Mouse (Mus musculus) embryonic fibroblast, embryonic 13.5 days (primary cell): Measurements from ENCODE around the gene Copz2. TPM values are rescaled to one million over a fixed set of nuclear protein-coding genes. Genes with fewer than 3 reads are reported as not detected.
"Not testable (repeated sequence)": the region's sequence is repeated elsewhere in the genome, so short reads cannot be mapped to it uniquely, and the experiment has no call there.

Source experiments
- H3K27ac ChIP-seq: 2 replicates; pipeline ENCODE4 v1.5.1; 2012; ENCODE audit warnings: low read length, control low read depth, inconsistent platforms; ENCODE audit not compliant: insufficient read depth
- H3K4me1 ChIP-seq: 2 replicates; pipeline ENCODE4 v1.6.1; 2011; ENCODE audit warnings: low read length; ENCODE audit not compliant: control insufficient read depth, insufficient read depth
- H3K4me3 ChIP-seq: 2 replicates; pipeline ENCODE4 v1.5.1; 2011; ENCODE audit warnings: mild to moderate bottlenecking, control low read depth, low read length; ENCODE audit not compliant: insufficient read depth
- CTCF ChIP-seq: IDR thresholded peaks from 2 replicates; pipeline ENCODE4 v1.5.1; 2011; ENCODE audit warnings: mild to moderate bottlenecking, control low read depth, low read length, moderate library complexity, borderline replicate concordance; ENCODE audit not compliant: insufficient read depth
- POLR2A ChIP-seq: IDR thresholded peaks from 2 replicates; pipeline ENCODE4 v1.6.1; 2011; ENCODE audit warnings: low read depth, mild to moderate bottlenecking, control low read depth, low read length, moderate library complexity
- polyA plus RNA-seq: library from polyadenylated mRNA; stranded (reverse); fragments of >200 nt; gene quantifications from 2 replicates; pipeline ENCODE4 v1.2.4, GENCODE M21; 2011; ENCODE audit warnings: low read depth; ENCODE audit not compliant: missing spikeins, insufficient read length

Gene Copz2
- polyA plus RNA-seq, 1 experiment, result 187 TPM

DNA sequence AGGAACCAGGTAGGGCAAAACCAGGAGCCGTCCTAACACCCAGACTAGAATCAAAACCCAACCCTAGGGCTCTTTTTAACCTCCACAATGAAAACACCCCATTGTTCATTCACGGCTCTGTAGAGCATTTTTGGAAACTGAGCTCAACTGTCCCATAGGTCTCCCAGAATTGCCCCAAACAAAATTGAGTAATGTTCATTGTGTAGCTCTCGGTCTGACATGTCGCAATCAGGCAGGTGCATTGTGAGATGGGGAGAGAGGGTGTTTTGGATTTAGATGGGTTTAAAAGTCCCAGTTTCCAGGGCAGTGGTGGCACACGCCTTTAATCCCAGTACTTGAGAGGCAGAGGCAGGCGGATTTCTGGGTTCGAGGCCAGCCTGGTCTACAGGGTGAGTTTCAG, 10.2 kb upstream of the Copz2 start:
- Histone ChIP-seq H3K4me1 (no peaks in the 10 kb centered on the region), H3K27ac (no peak overlapping the region; the same call in 1 of the 2 replicates), H3K4me3 (no peak overlapping the region)
- TF ChIP-seq POLR2A (no peak), CTCF (no peak)

DNA sequence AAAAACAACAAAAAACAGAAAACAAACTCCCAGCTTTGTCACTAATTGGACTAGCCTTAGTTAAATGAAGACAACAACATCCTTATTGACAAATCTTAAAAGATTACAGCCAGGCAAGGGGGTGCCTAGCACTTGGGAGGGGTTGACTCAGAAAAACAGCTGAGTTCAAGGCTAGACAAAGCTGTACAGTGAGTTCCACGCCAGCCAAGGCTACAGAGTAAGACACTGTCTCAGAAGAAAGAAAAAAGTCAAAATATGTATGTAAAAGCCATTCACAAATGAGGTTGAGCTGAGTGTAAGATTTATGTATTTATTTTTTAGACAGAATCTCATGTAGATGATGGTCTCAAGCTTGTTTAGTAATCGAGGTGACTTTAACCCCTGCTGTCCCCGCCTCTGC, 9.8 kb upstream of the Copz2 start:
- peak overlapping the region; percentile 47 for H3K27ac ChIP-seq
- no peaks in the 10 kb centered on the region for H3K4me1 ChIP-seq
- no peak for TF ChIP-seq CTCF
- TF ChIP-seq POLR2A, result no peak
- H3K4me3 ChIP-seq, result no peak overlapping the region

DNA sequence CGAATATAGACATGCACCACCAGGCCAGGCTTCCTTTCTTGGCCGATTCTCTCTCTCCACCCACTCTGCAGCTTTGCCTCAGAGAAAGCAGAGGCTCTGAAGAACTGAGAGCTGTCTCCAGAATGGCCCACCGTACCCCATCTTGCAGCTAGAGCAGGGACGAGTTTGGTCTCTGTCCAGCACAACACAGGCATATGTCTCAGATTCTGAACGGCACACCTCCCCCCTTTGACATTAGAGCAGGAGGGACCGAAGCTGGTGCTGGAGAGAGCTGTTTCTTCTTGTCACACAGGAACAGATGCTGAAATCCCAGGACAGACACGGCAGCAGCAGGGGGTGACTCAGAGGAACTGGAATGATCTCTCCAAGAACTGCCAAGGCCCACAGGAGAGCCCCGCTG, 9.4 kb upstream of the Copz2 start:
- Histone ChIP-seq H3K4me1 (no peaks in the 10 kb centered on the region), H3K27ac (peak overlapping the region; percentile 47), H3K4me3 (no peak overlapping the region)
- TF ChIP-seq POLR2A, result no peak
- TF ChIP-seq CTCF, result no peak

- Histone ChIP-seq H3K27ac (no peak overlapping the region), H3K4me3 (no peak overlapping the region), H3K4me1 (no peaks in the 10 kb centered on the region)
- no peak for TF ChIP-seq CTCF
- TF ChIP-seq POLR2A, result no peak
Observed at GRCm38 (mm10) chr11:96843627-96844026, 6.0 kb upstream of the Copz2 start.

GRCm38 (mm10) chr11:96847240-96847639, 2.4 kb upstream of the Copz2 start:
- Histone ChIP-seq H3K27ac (no peak overlapping the region), H3K4me1 (no peaks in the 10 kb centered on the region), H3K4me3 (no peak overlapping the region)
- no peak for TF ChIP-seq POLR2A
- TF ChIP-seq CTCF, result no peak

DNA sequence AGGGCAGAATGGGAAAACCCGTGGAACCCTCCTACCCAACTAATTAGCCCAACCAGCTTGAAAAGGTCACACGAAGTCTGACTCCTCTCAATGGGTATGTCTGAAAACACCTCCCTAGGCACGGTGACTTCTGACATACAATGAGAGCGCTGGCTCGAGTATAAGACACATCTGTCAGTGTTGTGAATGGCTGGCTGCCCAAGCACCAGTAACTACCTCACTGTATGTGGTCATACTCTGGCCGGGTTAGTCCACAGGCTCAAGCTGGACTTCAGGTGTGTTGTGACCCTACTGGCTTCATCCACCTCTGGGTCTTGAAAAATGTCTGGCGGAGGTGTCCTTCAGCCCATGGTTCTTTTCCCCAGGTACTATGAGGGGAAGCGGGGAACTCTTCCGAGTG, 976 bp upstream of the Copz2 start:
- no peaks in the 10 kb centered on the region for H3K4me1 ChIP-seq
- H3K4me3 ChIP-seq, result no peak overlapping the region
- TF ChIP-seq POLR2A (no peak), CTCF (no peak)

GRCm38 (mm10) chr11:96849145-96849544, 525 bp upstream of the Copz2 start:
- not testable (repeated sequence) for H3K4me1 ChIP-seq, H3K27ac ChIP-seq
- H3K4me3 ChIP-seq, result peak overlapping the region; percentile 53; the same call in 1 of the 2 replicates

More for the DNA sequence above, 976 bp upstream of the Copz2 start:
- no peak overlapping the region for H3K27ac ChIP-seq

- peaks cover 9% of the 10 kb centered on the region for H3K4me1 ChIP-seq
- TF ChIP-seq POLR2A (no peak), CTCF (no peak)
- no peak overlapping the region for H3K27ac ChIP-seq
- H3K4me3 ChIP-seq, result no peak overlapping the region
Observed at GRCm38 (mm10) chr11:96857446-96857845, 7.8 kb downstream of the Copz2 start.

DNA sequence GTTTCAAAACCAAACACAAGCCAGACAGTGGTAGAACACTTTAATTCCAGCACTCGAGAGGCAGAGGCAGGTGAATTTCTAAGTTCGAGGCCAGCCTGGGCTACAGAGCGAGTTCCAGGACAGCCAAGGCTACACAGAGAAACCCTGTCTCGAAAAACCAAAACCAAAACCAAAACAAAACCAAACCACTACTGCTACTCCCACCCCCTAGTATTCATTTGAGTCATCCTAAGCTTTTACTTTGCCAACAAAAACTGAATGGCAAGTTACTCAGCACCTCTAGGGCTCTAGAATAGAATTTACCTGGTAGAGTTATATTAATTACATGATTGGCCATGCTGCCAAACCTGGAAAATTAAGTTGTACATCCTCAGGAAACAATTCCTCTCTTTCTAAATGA, 10.0 kb downstream of the Copz2 start:
- TF ChIP-seq POLR2A (no peak), CTCF (no peak)
- H3K4me3 ChIP-seq, result no peak overlapping the region
- peaks cover 11% of the 10 kb centered on the region for H3K4me1 ChIP-seq
- peak overlapping the region; percentile 0; the same call in 1 of the 2 replicates for H3K27ac ChIP-seq

- TF ChIP-seq POLR2A (no peak), CTCF (peak; percentile 74)
- H3K27ac ChIP-seq, result peak overlapping the region; percentile 93
- H3K4me3 ChIP-seq, result no peak overlapping the region
- H3K4me1 ChIP-seq, result peaks cover 11% of the 10 kb centered on the region
Observed at GRCm38 (mm10) chr11:96860564-96860963, 10.9 kb downstream of the Copz2 start.

DNA sequence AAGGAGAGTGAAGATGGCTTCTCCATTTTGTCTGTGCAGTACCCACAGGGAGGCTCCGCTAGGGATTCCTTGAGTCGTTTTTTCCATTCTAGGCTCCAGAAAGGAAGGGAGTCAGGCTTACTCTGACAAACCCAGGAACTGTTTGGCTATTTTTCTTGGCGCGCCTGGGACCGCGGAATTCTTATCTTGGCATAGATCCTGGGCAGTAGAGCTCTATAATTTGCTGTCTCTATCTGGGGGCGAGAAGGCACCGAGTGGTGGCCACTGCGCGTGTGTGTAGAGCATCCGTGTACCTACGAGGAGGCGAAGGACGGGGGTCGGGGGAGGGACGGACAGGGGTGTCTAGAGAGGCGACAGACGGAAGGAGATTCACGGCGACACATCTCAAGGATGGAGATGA, 11.8 kb downstream of the Copz2 start:
- H3K27ac ChIP-seq, result peak overlapping the region; percentile 93
- peak overlapping the region; percentile 57 for H3K4me3 ChIP-seq
- no peak for TF ChIP-seq CTCF
- TF ChIP-seq POLR2A, result no peak; the same call in 1 of the 2 replicates
- peaks cover 11% of the 10 kb centered on the region for H3K4me1 ChIP-seq
